Mouse (Mus musculus): ENCODE measurements around the gene Fam25c.
"Not testable (repeated sequence)": the region's sequence is repeated elsewhere in the genome, so short reads cannot be mapped to it uniquely, and the experiment has no call there.

Fam25c gene

GRCm38 (mm10) chr14:34355301-34355700, at the start of gene Fam25c:
TSS of gene Fam25c (minus strand) at chr14:34355433.
- DNase-seq (ENCODE audit: low read depth, low spot score), result no peak

- DNase-seq (ENCODE audit: low read depth, low spot score), result no peak
These were observed 48.2 kb upstream of the Fam25c start for GRCm38 (mm10) chr14:34403424-34403823.

DNA sequence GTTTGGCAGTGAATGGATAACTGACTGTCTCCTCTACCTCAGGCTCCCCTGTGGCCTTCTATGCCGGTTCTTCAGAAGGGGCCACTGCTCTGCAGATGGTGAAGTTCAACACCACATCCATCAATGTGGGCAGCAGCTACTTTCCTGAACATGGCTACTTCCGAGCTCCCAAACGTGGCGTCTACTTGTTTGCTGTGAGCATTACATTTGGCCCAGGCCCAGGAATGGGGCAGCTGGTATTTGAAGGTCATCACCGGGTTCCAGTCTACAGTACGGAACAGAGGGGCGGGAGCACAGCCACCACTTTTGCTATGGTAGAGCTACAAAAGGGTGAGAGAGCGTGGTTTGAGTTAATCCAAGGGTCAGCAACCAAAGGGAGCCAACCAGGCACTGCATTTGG, 47.6 kb upstream of the Fam25c start:
- no peak for DNase-seq (ENCODE audit: low read depth, low spot score)

DNA sequence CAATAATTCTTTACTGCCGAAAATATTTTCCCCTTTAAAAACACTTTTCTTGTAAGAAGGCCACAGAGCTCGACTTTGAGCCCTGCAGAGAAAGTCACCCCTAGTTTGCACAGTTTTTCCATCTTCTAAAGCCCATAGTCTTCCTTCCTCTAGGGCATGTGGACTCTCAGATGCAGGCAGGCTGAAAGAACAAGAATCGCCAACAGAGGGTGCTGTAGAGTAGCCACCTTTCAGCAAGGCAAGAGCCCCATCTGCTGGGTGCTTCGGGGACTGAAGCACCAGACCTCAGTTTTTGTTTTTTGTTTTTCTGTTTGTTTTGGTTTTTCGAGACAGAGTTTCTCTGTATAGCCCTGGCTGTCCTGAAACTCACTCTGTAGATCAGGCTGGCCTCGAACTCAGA, 45.9 kb upstream of the Fam25c start:
- peak; percentile 84 for DNase-seq (ENCODE audit: low read depth, low spot score)

- DNase-seq (ENCODE audit: low read depth, low spot score), result no peak
These were observed 44.8 kb upstream of the Fam25c start for GRCm38 (mm10) chr14:34400021-34400420.

DNA sequence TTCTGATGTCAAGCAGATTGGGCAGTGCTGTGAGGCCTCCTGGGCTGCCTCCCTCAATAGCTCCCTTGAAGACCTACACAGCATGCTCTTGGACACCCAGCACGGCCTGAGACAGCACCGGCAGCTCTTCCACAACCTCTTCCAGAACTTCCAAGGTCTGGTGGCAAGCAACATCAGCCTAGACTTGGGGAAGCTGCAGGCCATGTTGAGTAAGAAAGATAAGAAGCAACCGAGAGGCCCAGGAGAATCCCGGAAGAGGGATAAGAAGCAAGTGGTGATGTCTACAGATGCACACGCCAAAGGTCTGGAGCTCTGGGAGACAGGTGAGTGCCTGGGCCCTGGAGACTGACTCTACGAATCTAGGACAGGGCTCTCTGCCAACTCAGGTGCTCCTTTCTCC, 44.1 kb upstream of the Fam25c start:
- DNase-seq (ENCODE audit: low read depth, low spot score), result no peak

DNA sequence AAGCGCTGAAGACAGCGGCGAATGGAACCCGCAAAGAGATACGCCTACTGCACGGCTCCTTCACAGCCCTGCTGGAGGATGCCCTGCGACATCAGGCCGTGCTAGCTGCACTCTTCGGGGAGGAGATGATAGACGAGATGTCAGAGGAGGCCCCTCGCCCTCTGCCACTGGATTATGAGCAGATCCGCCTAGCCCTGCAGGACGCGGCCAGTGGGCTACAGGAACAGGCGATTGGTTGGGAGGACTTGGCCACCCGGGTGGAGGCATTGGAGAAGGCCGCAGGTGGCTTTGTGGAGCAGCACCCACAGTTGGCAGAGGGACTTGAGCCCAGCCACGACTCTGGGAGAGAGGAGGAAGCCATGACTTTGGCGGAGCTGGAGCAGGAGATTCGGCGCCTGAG, 43.7 kb upstream of the Fam25c start:
- no peak for DNase-seq (ENCODE audit: low read depth, low spot score)

GRCm38 (mm10) chr14:34397871-34398270, 42.6 kb upstream of the Fam25c start:
- DNase-seq (ENCODE audit: low read depth, low spot score), result no peak

DNA sequence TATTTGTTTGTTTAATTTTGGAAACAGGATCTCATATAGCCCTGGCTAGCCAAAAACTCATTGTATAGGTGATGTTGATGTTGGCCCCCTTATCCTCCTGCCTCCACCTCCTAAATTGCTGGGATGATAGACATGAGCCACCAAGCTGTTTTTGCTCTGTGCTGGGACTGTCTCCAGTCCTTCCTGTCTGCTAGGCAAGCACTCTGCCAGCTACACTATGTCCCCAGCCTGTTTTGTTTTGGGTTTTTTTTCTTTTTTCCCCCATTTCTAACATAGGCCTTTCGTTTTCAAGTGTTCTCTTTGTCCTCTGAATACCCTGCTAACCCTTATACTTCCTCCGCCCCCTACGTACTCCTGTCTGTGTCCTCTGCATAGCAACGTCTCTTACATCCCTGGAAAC, 38.1 kb upstream of the Fam25c start:
- DNase-seq (ENCODE audit: low read depth, low spot score), result no peak

DNA sequence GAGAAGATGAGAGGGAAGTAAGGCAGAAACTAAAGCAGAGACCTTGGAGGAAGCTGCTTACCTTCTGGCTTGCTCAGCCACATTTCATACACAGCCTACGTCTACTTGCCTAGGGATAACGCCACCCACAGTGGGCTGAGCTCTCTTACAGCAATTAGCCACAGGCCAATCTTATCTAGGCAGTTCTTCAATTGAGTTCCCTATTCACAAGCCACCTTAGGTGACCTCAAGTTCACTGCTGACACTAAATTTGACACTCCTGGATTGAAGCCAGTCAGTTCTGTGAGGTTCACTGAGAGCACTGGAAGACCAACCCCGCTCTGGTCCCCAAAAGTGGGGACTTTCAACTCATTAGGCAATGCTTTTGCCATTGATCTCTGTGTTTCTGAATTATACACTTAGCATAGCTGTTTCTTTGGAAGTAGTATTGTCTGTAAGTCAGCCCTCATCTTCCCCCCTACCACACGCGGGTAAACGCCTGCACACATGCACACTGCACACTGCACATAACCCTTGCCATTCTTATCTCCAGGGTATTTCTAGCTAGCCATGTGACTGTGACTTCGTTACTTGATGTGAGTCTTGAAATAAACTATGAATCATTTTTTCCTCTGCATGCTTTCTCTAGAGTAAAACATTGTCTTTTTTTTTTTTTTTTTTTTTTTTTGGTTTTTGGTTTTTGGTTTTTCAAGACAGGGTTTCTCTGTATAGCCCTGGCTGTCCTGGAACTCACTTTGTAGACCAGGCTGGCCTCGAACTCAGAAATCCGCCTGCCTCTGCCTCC, 27.9 kb upstream of the Fam25c start:
- no peak for DNase-seq (ENCODE audit: low read depth, low spot score)

- peak; percentile 72 for DNase-seq (ENCODE audit: low read depth, low spot score)
These were observed 23.5 kb upstream of the Fam25c start for GRCm38 (mm10) chr14:34378560-34379331.

DNA sequence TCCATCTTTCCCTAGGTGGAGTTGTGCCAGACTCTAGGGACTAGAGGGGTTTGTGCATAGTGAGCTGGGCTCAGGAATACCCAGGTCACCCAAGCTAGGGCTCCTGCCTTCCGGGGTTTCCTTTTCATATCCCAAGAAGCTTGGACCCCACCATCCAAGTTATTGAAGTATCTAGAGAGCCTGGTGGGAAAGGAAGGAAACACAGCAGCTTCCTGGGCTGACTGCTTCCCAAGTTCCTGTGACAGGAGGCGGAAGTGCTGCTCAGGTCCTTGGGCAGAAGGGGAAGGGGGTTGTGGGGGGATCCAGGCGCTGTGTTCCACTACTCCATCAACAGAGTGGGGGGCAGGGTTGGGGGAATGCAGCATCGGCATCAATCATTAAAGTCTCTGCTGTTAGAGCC, 21.9 kb upstream of the Fam25c start:
- DNase-seq (ENCODE audit: low read depth, low spot score), result no peak

DNA sequence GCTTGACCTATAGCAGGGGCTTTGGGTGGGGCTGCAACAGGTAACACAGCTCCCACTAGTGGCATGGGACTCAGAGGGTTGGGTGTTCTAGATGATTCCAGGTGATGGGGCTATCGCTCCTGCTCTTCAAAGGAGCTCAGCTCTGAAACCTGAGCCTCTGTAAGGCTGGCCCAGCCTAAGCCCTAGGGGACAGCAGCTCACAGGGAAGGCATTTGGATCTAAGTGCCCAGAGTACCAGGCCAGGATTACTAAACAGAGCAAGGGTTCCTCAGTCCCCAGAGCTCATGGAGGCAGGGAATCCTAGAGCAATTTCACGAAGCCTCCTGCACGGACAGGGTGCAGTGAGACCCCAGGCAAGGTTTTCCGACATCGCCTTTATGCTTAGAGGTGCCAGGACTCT, 20.7 kb upstream of the Fam25c start:
- DNase-seq (ENCODE audit: low read depth, low spot score), result no peak

- DNase-seq (ENCODE audit: low read depth, low spot score), result no peak
These were observed 20.2 kb upstream of the Fam25c start, which contains the start of gene Mmrn2 for GRCm38 (mm10) chr14:34375415-34375904. TSS of gene Mmrn2 (plus strand) at chr14:34375465.

DNA sequence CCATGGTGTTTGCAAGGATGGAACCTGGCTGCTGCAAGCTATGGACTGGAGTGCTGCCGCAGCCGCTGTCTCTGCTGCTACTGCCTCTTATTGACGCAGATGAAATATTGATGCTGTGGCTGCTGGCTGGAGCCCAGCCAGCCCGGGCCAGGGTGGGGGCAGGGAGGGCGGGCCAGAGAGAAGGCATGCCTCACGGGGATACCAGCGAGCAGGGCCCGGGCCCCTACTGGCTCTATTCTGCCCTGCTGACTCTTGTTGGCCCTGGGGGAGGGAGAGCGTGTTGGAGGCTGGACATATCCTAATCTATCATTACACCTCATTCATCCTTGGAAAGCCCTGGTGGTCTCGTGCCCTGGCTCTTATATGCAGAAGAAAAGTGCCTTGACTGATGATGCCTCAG, 19.3 kb upstream of the Fam25c start, which contains the start of gene Sncg:
Gene Sncg, minus strand, starts transcription at position 213 of the 400 bp plus-strand sequence.
- peak; percentile 63 for DNase-seq (ENCODE audit: low read depth, low spot score)

DNA sequence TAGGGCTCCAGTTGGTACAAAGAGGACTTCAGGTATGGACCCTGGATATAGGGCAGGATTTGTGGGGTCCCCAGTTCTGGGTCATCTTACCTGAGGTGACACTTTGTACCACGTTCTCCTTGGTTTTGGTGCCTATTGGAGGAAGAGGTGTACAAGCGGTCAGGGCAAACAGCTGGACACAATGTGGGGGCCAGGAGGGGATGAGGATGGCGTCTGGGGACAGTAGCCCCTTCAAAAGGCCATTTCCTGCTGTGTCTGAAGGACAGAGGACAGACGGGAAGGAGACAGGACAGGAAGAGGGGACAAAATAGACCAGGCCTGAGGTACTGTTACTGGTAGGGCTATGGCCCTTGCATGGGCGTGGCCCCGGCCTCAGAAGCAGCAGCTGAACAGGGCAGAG, 18.3 kb upstream of the Fam25c start:
- no peak for DNase-seq (ENCODE audit: low read depth, low spot score)

DNA sequence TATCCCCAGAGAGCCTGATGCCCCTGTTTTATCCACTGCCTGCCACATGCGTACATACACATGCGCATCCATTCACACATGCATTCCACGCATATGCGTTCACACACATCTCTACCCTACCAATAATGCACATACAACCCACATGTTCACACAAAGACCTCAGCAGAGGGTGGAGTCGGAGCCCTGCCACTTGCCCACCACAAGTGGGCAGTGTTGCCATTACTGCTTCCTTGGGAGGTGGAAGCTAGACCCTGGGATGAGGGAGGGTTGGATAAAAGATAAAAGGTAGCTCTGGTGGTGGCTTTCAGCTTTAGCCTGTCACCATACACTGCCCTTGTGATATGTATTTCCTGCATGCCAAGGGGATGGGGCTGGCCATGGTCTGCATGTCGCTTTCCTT, 17.4 kb upstream of the Fam25c start:
- peak; percentile 62 for DNase-seq (ENCODE audit: low read depth, low spot score)

- no peak for DNase-seq (ENCODE audit: low read depth, low spot score)
These were observed 16.5 kb upstream of the Fam25c start for GRCm38 (mm10) chr14:34371763-34372162.

DNA sequence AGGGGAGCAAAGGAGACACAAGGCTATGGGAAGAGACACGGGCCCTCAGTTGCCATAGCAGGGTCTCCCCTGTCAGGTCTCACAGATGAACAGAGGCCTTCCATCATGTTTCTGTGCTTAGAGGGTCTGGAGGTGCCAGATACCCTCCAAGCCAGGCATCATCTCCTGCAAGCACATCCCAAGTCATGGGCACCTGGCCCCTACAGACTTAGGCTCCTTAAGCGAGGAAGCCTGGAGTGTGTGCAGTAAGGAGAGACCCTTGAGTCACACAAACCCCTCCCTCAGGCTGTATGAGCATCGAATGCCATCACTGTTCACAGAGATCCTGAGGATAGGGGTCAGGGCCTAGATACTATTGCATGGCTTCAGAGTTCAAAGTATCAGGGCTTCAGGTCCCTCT, 15.7 kb upstream of the Fam25c start:
- no peak for DNase-seq (ENCODE audit: low read depth, low spot score)

DNA sequence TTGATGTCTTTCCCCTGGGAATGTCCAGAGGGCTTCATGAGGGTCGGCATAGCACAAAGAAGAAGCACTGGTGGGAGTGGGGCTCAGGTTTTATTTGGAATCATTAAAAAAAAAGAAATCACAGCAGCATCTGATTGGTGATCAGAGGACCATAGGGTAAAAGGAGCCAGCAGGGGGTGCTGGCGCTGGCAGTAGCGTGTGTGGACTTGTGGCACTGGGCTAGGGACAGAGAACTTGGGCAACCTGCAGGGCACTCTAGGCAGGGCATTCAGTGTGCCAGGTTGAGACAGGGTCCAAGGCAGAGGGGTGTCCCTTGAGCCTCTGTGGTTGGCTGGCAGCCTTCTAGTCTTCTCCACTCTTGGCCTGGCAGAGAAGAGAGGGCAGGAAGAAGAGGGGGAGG, 15.0 kb upstream of the Fam25c start:
- DNase-seq (ENCODE audit: low read depth, low spot score), result no peak

- no peak for DNase-seq (ENCODE audit: low read depth, low spot score)
These were observed 9.9 kb upstream of the Fam25c start for GRCm38 (mm10) chr14:34365147-34365507.

- DNase-seq (ENCODE audit: low read depth, low spot score), result not testable (repeated sequence)
These were observed 9.3 kb upstream of the Fam25c start for GRCm38 (mm10) chr14:34364254-34365146.
